In the genomic region with DNA sequence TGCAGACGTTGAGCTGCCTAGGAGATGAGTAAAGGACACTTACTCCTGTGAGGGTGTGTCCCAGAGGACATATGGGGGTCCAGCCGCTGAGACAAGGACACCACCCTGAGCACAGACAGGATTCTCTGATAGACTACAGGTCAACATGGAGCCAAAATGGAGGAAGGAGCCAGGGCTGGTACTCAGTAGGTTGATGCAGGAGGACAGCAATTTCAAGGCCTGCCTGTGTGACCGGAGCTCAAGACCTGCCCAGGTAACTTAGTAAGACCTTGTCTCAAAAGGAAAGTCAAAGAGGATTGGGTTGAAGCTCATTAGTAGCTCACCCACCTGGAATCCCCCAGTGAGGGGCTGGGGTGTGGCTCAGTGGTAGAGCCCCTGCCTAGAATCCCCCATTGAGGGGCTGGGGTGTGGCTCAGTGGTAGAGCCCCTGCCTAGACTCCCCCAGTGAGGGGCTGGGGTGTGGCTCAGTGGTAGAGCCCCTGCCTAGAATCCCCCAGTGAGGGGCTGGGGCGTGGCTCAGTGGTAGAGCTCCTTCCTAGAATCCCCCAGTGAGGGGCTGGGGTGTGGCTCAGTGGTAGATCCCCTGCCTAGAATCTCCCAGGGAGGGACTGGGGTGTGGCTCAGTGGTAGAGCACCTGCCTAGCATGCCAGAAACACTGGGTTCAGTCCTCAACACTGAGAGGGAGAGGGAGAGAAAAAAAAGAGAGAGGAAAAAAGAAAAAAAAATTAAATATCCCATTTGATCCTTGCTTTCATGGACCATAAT, we compare ENCODE assay signal across 14 mouse cellular contexts. TPM values are rescaled to one million over a fixed set of nuclear protein-coding genes. Genes with fewer than 3 reads are reported as not detected.
DNase-seq lines count a peak whose midpoint lies in the region; ATAC-seq and TF ChIP-seq lines count a peak whose summit lies in the region.
"Had no signal": no experiment of that assay in that cellular context is flagged by ENCODE, and none has a peak within 500 bp of the region (broad histone marks: within the 10 kb centered on the region; RNA-seq: fewer than 3 reads in every experiment).

No protein-coding gene starts in this region.

- no peaks in the 10 kb centered on the region for H3K36me3 ChIP-seq in intestine, embryonic 16.5 days (ENCODE audit: control insufficient read depth, insufficient read depth, low read length)
- no peaks in the 10 kb centered on the region for H3K36me3 ChIP-seq in intestine, embryonic 15.5 days
- no peaks in the 10 kb centered on the region for H3K36me3 ChIP-seq in forebrain, embryonic 11.5 days (ENCODE audit: control insufficient read depth, insufficient read depth, low read length)
- no peaks in the 10 kb centered on the region for H3K36me3 ChIP-seq in hindbrain, postnatal 0 days (ENCODE audit: insufficient read depth, low read length)
- H3K36me3 ChIP-seq in neural tube, embryonic 15.5 days = no peaks in the 10 kb centered on the region
- H3K36me3 ChIP-seq: heart, embryonic 12.5 days; lung, embryonic 15.5 days had no signal

- H3K4me2 ChIP-seq in intestine, embryonic 16.5 days (ENCODE audit: low read depth, low read length) = no peak overlapping the region
- no peak overlapping the region for H3K4me2 ChIP-seq in intestine, embryonic 15.5 days (replicated peaks)
- no peak overlapping the region; the same call in 1 of the 2 replicates for H3K4me2 ChIP-seq in forebrain, embryonic 11.5 days (ENCODE audit: low read depth, low read length, severe bottlenecking)
- no peak overlapping the region for H3K4me2 ChIP-seq in hindbrain, postnatal 0 days (ENCODE audit: low read depth, low read length)
- H3K4me2 ChIP-seq in neural tube, embryonic 15.5 days = no peak overlapping the region

- no peak for TF ChIP-seq CTCF in hindbrain, postnatal 0 days (IDR thresholded peaks at IDR 0.05; ENCODE audit: low read depth)

- no peak for DNase-seq in forebrain, embryonic 11.5 days (ENCODE audit: low spot score)
- no peak for DNase-seq in hindbrain, postnatal 0 days (ENCODE audit: low spot score)
- no peak for DNase-seq in cerebellum, postnatal 25 days
- DNase-seq in right cerebral cortex, postnatal 10 days (ENCODE audit: low spot score in 2 of 2) = no peak
- DNase-seq: cerebellum, postnatal 36 days; kidney, postnatal 36 days; right cerebral cortex, postnatal 25 days had no signal

- no peak for ATAC-seq in intestine, embryonic 16.5 days
- no peak for ATAC-seq in intestine, embryonic 15.5 days
- ATAC-seq in forebrain, embryonic 11.5 days (replicated peaks; ENCODE audit: low FRiP score) = no peak
- ATAC-seq in hindbrain, postnatal 0 days = no peak
- no peak for ATAC-seq in neural tube, embryonic 15.5 days (ENCODE audit: low FRiP score)
- ATAC-seq: inflammation-experienced regulatory T-cells, adult 6 months had no signal

- peak overlapping the region; percentile 65; the same call in 1 of the 2 replicates for H3K9ac ChIP-seq in intestine, embryonic 16.5 days (ENCODE audit: low read depth, low read length)
- no peak overlapping the region for H3K9ac ChIP-seq in intestine, embryonic 15.5 days
- no peak overlapping the region for H3K9ac ChIP-seq in forebrain, embryonic 11.5 days (ENCODE audit: low read length)
- no peak overlapping the region for H3K9ac ChIP-seq in hindbrain, postnatal 0 days (replicated peaks; ENCODE audit: low read length)
- no peak overlapping the region for H3K9ac ChIP-seq in neural tube, embryonic 15.5 days (replicated peaks)

- H3K4me3 ChIP-seq in intestine, embryonic 16.5 days (ENCODE audit: low read length) = no peak overlapping the region
- H3K4me3 ChIP-seq in intestine, embryonic 15.5 days (replicated peaks) = no peak overlapping the region
- no peak overlapping the region for H3K4me3 ChIP-seq in forebrain, embryonic 11.5 days (ENCODE audit: low read depth, low read length)
- no peak overlapping the region for H3K4me3 ChIP-seq in hindbrain, postnatal 0 days (ENCODE audit: low read length)
- no peak overlapping the region for H3K4me3 ChIP-seq in neural tube, embryonic 15.5 days (replicated peaks)

- no peaks in the 10 kb centered on the region for H3K9me3 ChIP-seq in intestine, embryonic 16.5 days (ENCODE audit: control insufficient read depth, low read length)
- no peaks in the 10 kb centered on the region for H3K9me3 ChIP-seq in intestine, embryonic 15.5 days
- peaks cover 3% of the 10 kb centered on the region for H3K9me3 ChIP-seq in forebrain, embryonic 11.5 days (ENCODE audit: control insufficient read depth, low read length)
- H3K9me3 ChIP-seq in hindbrain, postnatal 0 days (ENCODE audit: low read length) = no peaks in the 10 kb centered on the region
- no peaks in the 10 kb centered on the region for H3K9me3 ChIP-seq in neural tube, embryonic 15.5 days (replicated peaks)
- H3K9me3 ChIP-seq: lung, embryonic 15.5 days had no signal

- no peaks in the 10 kb centered on the region for H3K27me3 ChIP-seq in intestine, embryonic 16.5 days (replicated peaks; ENCODE audit: control insufficient read depth, insufficient read depth, low read length)
- H3K27me3 ChIP-seq in intestine, embryonic 15.5 days (replicated peaks) = no peaks in the 10 kb centered on the region
- H3K27me3 ChIP-seq in forebrain, embryonic 11.5 days (ENCODE audit: control insufficient read depth, insufficient read depth, low read length) = no peaks in the 10 kb centered on the region
- H3K27me3 ChIP-seq in hindbrain, postnatal 0 days (ENCODE audit: insufficient read depth, low read length) = no peaks in the 10 kb centered on the region
- H3K27me3 ChIP-seq in neural tube, embryonic 15.5 days (replicated peaks) = no peaks in the 10 kb centered on the region
- H3K27me3 ChIP-seq: heart, embryonic 12.5 days; lung, embryonic 15.5 days; megakaryocyte, embryonic 14.5 days had no signal

- WGBS in intestine, embryonic 16.5 days = 89% methylated on average over 4 of the region's 4 CpGs
- 94% methylated on average over 4 of the region's 4 CpGs for WGBS in intestine, embryonic 15.5 days
- 84% methylated on average over 4 of the region's 4 CpGs for WGBS in forebrain, embryonic 11.5 days
- 93% methylated on average over 4 of the region's 4 CpGs for WGBS in hindbrain, postnatal 0 days
- WGBS in neural tube, embryonic 15.5 days = 94% methylated on average over 4 of the region's 4 CpGs

- H3K4me1 ChIP-seq in intestine, embryonic 16.5 days (ENCODE audit: control insufficient read depth, insufficient read depth, low read length) = peaks cover 14% of the 10 kb centered on the region; the same call in 1 of the 2 replicates
- peaks cover 18% of the 10 kb centered on the region for H3K4me1 ChIP-seq in intestine, embryonic 15.5 days (replicated peaks)
- H3K4me1 ChIP-seq in forebrain, embryonic 11.5 days (replicated peaks; ENCODE audit: control insufficient read depth, insufficient read depth, low read length) = peaks cover 22% of the 10 kb centered on the region; the same call in 1 of the 2 replicates
- H3K4me1 ChIP-seq in hindbrain, postnatal 0 days (ENCODE audit: insufficient read depth, low read length) = peaks cover 10% of the 10 kb centered on the region
- H3K4me1 ChIP-seq in neural tube, embryonic 15.5 days = peaks cover 29% of the 10 kb centered on the region

- H3K27ac ChIP-seq in intestine, embryonic 16.5 days (ENCODE audit: low read length) = no peak overlapping the region; the same call in 1 of the 2 replicates
- H3K27ac ChIP-seq in intestine, embryonic 15.5 days = no peak overlapping the region
- H3K27ac ChIP-seq in forebrain, embryonic 11.5 days (ENCODE audit: low read depth, low read length) = peak overlapping the region; percentile 98
- peak overlapping the region; percentile 75; the same call in 1 of the 2 replicates for H3K27ac ChIP-seq in hindbrain, postnatal 0 days
- H3K27ac ChIP-seq in neural tube, embryonic 15.5 days (replicated peaks) = peak overlapping the region; percentile 71; the same call in 1 of the 2 replicates

RNA-seq across cellular contexts. Expression of a gene that starts 30.7 kb away (rescaled TPM):
- 1.9 and 2.0 TPM in 2 replicates for polyA plus RNA-seq in intestine, embryonic 16.5 days (2015; fragmentation: Nextera tagmentation; extraction: Ambion mirVana)
- polyA plus RNA-seq in intestine, embryonic 15.5 days (2015; fragmentation: Nextera tagmentation; extraction: Ambion mirVana) = 4.3 and 5.3 TPM in 2 replicates
- polyA plus RNA-seq in forebrain, embryonic 11.5 days (2014; fragmentation: Nextera tagmentation; extraction: Ambion mirVana) = 5.0 and 6.1 TPM in 2 replicates
- total RNA-seq in hindbrain, postnatal 0 days (2014; rRNA removed) = 23.3 and 24.0 TPM in 2 replicates
- polyA plus RNA-seq in hindbrain, postnatal 0 days (2015; fragmentation: Nextera tagmentation; extraction: Ambion mirVana) = 4.6 and 6.0 TPM in 2 replicates
- polyA plus RNA-seq in neural tube, embryonic 15.5 days (2015; fragmentation: Nextera tagmentation; extraction: Ambion mirVana) = 4.8 and 6.0 TPM in 2 replicates

Comparison
In these comparisons a context has a peak if more than half of its experiments do, and no peak if none do; other contexts are left out.
1. H3K27ac ChIP-seq: peak in forebrain, embryonic 11.5 days (single experiment), hindbrain, postnatal 0 days (single experiment) and neural tube, embryonic 15.5 days (single experiment); none in intestine, embryonic 16.5 days (single experiment) and intestine, embryonic 15.5 days (single experiment).